Mouse (Mus musculus) stomach, embryonic 15.5 days (tissue): ENCODE results near the gene Cdkl4. TPM values are rescaled to one million over a fixed set of nuclear protein-coding genes. Genes with fewer than 3 reads are reported as not detected.

ENCODE experiments used
- ATAC-seq: fragments of 200-750 bp; cut with Nextera tagmentation; 2 replicates; pipeline ENCODE4 v1.8.0; 2017; ENCODE audit warnings: low read depth, moderate number of reproducible peaks, moderate TSS enrichment; ENCODE audit not compliant: insufficient read depth, low FRiP score
- H3K27ac ChIP-seq: fragments of 300-500 bp; sonication (generic); 2 replicates; pipeline ENCODE4 v1.5.1; 2015; ENCODE audit warnings: mild to moderate bottlenecking, inconsistent platforms
- H3K27me3 ChIP-seq: fragments of 300-500 bp; sonication (generic); replicated peaks from 2 replicates; pipeline ENCODE4 v1.6.1; 2015; ENCODE audit warnings: inconsistent platforms
- H3K36me3 ChIP-seq: fragments of 300-500 bp; sonication (generic); 2 replicates; pipeline ENCODE4 v1.6.1; 2015; ENCODE audit warnings: inconsistent platforms
- H3K4me1 ChIP-seq: fragments of 300-500 bp; sonication (generic); 2 replicates; pipeline ENCODE4 v1.6.1; 2015; ENCODE audit warnings: inconsistent platforms
- H3K4me2 ChIP-seq: fragments of 300-500 bp; sonication (generic); 2 replicates; pipeline ENCODE4 v1.6.1; 2015; ENCODE audit warnings: mild to moderate bottlenecking, inconsistent platforms
- H3K4me3 ChIP-seq: fragments of 300-500 bp; sonication (generic); replicated peaks from 2 replicates; pipeline ENCODE4 v1.5.1; 2015; ENCODE audit warnings: inconsistent platforms
- H3K9ac ChIP-seq: fragments of 300-500 bp; sonication (generic); 2 replicates; pipeline ENCODE4 v1.6.1; 2015; ENCODE audit warnings: inconsistent platforms
- H3K9me3 ChIP-seq: fragments of 300-500 bp; sonication (generic); 2 replicates; pipeline ENCODE4 v1.6.1; 2016; ENCODE audit warnings: inconsistent platforms
- WGBS: fragments of 180-500 bp; shearing (Covaris S2); methylation state at CpG from one replicate; pipeline ENCODE4 v1.1.7; 2015; 5-methylcytosine and 5-hydroxymethylcytosine counted together
- polyA plus RNA-seq: library from polyadenylated mRNA; unstranded; fragments of >200 nt; fragmentation: Nextera tagmentation; extraction: Ambion mirVana; gene quantifications from 2 replicates; pipeline ENCODE4 v1.2.1, GENCODE M21; 2015

The Cdkl4 gene
- polyA plus RNA-seq, 1 experiment from 2014 or later = 0.26 TPM

DNA sequence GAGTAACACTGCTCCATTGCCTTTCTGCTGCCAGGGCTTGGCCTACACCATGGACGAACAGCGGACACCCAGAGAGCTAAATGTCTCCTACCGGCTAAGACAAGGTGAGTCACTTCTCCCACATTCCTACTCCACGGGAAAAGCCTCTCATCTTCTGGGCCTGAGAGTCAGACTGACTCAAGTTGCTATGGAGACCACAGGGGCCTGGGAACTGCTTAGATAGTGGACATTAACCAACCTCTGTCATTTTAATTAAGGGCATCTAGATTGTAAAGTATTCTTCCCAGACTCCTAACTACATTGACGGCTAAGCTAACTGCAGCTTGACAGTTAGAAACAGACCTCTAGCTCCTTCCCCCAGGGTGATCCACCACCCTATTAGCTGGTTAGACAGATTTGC, 14.8 kb downstream of the Cdkl4 start:
- ATAC-seq = no peak
- WGBS = 73% methylated on average over 5 of the region's 5 CpGs
- Histone ChIP-seq H3K9ac (no peak overlapping the region), H3K4me2 (no peak overlapping the region), H3K4me1 (no peaks in the 10 kb centered on the region), H3K27me3 (no peaks in the 10 kb centered on the region), H3K36me3 (no peaks in the 10 kb centered on the region), H3K4me3 (no peak overlapping the region), H3K9me3 (no peaks in the 10 kb centered on the region), H3K27ac (no peak overlapping the region)

GRCm38 (mm10) chr17:80560669-80561401, 16.8 kb downstream of the Cdkl4 start:
- H3K4me3 ChIP-seq = no peak overlapping the region
- no peaks in the 10 kb centered on the region for H3K27me3 ChIP-seq
- H3K27ac ChIP-seq = no peak overlapping the region
- H3K4me1 ChIP-seq = no peaks in the 10 kb centered on the region
- no peak overlapping the region for H3K9ac ChIP-seq
- H3K36me3 ChIP-seq = no peaks in the 10 kb centered on the region
- peak overlapping the region; percentile 42 for H3K4me2 ChIP-seq
- WGBS = 18% methylated on average over 12 of the region's 12 CpGs
- H3K9me3 ChIP-seq = no peaks in the 10 kb centered on the region
- ATAC-seq = no peak; the same call in none of the 2 replicates

GRCm38 (mm10) chr17:80559745-80560144, 17.9 kb downstream of the Cdkl4 start:
- Histone ChIP-seq H3K4me2 (no peak overlapping the region), H3K36me3 (no peaks in the 10 kb centered on the region), H3K9ac (no peak overlapping the region), H3K9me3 (no peaks in the 10 kb centered on the region), H3K4me3 (no peak overlapping the region), H3K27me3 (no peaks in the 10 kb centered on the region), H3K27ac (no peak overlapping the region), H3K4me1 (no peaks in the 10 kb centered on the region)
- no peak; the same call in 1 of the 2 replicates for ATAC-seq
- 80% methylated on average over 4 of the region's 4 CpGs for WGBS

DNA sequence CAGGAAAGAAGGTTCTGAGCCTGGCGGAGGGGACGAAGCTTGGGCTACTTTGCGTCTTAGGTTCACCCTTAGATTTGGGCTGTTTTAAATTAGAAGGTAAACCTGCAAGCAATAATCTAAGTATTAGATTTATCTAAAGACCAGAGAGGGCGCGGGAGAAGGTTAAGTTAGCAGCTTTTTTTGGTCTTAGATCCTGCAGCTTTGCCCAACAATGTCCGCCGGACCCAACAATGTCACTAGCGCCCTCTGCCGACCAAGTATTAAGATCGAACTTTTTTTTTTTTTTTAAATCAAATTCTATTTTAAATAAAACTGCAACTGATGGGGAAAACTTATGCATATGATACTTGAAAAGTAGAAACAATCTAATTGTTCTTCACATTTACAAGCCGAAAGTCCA, 18.6 kb downstream of the Cdkl4 start:
- Histone ChIP-seq H3K4me1 (no peaks in the 10 kb centered on the region), H3K9ac (no peak overlapping the region), H3K4me2 (no peak overlapping the region), H3K9me3 (no peaks in the 10 kb centered on the region), H3K27ac (no peak overlapping the region), H3K36me3 (no peaks in the 10 kb centered on the region), H3K4me3 (no peak overlapping the region), H3K27me3 (no peaks in the 10 kb centered on the region)
- 38% methylated on average over 11 of the region's 11 CpGs for WGBS
- ATAC-seq = no peak

DNA sequence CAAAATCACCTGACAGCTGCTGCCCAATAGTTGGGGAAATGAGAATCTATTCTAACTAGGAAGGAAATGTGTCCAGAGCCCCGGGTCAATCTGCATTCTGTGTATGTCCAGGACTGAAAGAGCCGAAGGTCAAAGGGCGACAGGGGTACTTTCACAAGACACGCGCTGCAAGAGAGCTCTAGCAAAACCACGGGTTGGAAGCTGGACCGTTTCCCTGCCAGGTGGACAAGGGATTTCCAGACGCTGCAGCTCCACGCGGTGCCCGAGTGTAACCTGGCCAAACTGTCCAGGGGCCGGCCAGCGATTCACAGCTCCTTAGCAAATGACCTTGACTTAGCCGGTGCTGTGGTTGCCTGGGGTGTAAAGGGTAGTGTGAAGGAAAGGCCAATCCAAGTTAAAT, 19.0 kb downstream of the Cdkl4 start:
- H3K9me3 ChIP-seq = no peaks in the 10 kb centered on the region
- no peak overlapping the region for H3K4me2 ChIP-seq
- no peaks in the 10 kb centered on the region for H3K27me3 ChIP-seq
- no peaks in the 10 kb centered on the region for H3K36me3 ChIP-seq
- H3K27ac ChIP-seq = no peak overlapping the region
- no peak overlapping the region for H3K9ac ChIP-seq
- ATAC-seq = no peak
- H3K4me3 ChIP-seq = no peak overlapping the region
- H3K4me1 ChIP-seq = no peaks in the 10 kb centered on the region
- 65% methylated on average over 14 of the region's 14 CpGs for WGBS

DNA sequence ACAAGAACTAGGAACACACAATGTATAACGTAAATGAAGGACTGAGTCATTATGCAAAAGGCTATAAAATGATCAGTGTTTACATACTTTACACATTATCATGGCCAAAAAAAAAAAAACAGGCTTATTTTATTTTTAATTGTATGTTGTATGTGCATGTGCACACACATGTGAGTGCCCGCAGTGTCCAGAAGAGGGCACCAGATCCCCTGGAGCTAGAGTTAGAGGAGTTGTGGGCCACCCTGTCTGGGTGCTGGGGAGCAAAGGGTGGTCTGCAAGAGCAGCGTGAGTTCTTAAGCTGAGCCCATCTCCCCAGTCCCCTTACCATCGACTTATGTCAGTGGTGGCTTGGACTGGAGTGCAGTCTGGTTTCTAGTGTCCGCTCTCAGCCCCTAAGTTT, 20.2 kb downstream of the Cdkl4 start:
- Histone ChIP-seq H3K27ac (no peak overlapping the region), H3K27me3 (no peaks in the 10 kb centered on the region), H3K4me2 (no peak overlapping the region), H3K36me3 (no peaks in the 10 kb centered on the region), H3K4me3 (no peak overlapping the region), H3K4me1 (no peaks in the 10 kb centered on the region), H3K9ac (no peak overlapping the region), H3K9me3 (no peaks in the 10 kb centered on the region)
- ATAC-seq = no peak
- WGBS = 95% methylated on average over 5 of the region's 5 CpGs

DNA sequence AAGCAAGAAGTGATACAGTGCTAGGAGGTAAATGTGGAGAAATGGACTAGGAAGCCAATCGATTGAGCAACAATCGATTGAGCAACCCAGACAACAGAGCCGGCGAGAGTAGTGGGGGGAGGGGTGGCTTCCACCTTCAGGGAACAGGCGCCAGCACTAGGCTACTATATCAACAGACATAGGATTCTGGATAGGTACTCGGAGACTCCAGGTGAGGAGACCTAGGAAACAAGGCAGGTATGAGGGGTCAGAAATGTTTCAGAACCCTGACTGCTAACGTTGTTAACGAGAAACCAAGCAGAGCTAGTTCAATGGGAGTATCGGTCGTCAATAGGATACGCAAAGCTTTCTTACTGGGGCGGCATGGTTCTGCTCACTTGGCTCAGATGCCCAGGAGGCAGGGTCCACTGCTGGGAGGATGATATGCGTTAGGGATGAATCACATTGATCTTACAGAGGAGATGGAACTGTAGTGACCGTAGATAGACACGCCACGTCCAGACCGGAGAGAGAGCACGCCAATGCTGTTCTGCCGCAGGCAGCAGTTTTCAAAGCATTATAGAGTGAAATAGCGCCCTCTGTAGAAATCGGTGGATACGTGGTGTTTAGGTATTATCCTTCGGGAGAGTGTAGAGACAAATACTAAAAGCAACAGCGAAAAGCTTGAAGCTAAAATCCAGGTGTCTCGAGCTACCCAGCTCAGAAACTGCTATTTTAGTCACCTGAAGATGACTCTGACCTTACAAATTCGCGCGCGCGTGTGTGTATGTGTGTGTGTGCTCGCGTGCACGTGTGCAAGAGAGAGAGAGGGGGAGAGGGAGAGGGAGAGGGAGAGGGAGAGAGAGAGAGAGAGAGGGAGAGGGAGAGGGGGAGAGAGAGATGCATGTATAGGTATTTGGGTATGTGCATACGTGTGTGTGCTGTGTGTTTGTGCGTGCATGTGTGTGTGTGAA, 24.0 kb downstream of the Cdkl4 start:
- peak; percentile 86 for ATAC-seq
- Histone ChIP-seq H3K4me3 (peak overlapping the region; percentile 64), H3K27me3 (no peaks in the 10 kb centered on the region), H3K27ac (peak overlapping the region; percentile 61; the same call in 1 of the 2 replicates), H3K36me3 (no peaks in the 10 kb centered on the region), H3K4me1 (no peaks in the 10 kb centered on the region), H3K4me2 (peak overlapping the region; percentile 73), H3K9me3 (no peaks in the 10 kb centered on the region), H3K9ac (peak overlapping the region; percentile 48)
- 4% methylated on average over 35 of the region's 35 CpGs for WGBS

DNA sequence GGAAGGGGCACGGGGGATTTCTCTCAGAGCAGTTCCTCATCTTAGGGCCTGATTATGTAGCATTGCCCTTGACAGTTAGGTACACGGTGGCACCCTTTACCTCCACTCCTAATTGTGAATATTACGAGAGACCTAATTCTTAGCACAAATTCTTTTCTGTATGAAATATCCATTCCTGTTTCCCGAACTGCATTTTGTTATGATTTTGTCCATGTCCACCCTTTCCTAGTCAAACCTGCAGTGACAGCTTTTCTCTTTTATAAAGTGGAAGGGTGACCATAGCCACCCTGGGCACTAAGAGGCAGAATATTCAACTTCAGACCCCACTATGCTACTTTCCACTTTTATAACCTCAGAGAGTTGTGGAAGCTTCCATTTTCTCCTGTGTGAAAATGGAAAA, 25.0 kb downstream of the Cdkl4 start:
- no peaks in the 10 kb centered on the region for H3K9me3 ChIP-seq
- no peaks in the 10 kb centered on the region for H3K36me3 ChIP-seq
- H3K4me3 ChIP-seq = no peak overlapping the region; the same call in 1 of the 2 replicates
- 62% methylated on average over 4 of the region's 4 CpGs for WGBS
- no peak overlapping the region for H3K27ac ChIP-seq
- no peak overlapping the region for H3K4me2 ChIP-seq
- H3K4me1 ChIP-seq = no peaks in the 10 kb centered on the region
- no peak for ATAC-seq
- H3K9ac ChIP-seq = no peak overlapping the region
- H3K27me3 ChIP-seq = no peaks in the 10 kb centered on the region

GRCm38 (mm10) chr17:80550981-80551380, 26.6 kb downstream of the Cdkl4 start:
- 77% methylated on average over 15 of the region's 15 CpGs for WGBS
- Histone ChIP-seq H3K4me2 (no peak overlapping the region), H3K4me3 (no peak overlapping the region), H3K4me1 (no peaks in the 10 kb centered on the region), H3K27ac (no peak overlapping the region), H3K9me3 (no peaks in the 10 kb centered on the region), H3K9ac (no peak overlapping the region), H3K36me3 (no peaks in the 10 kb centered on the region), H3K27me3 (no peaks in the 10 kb centered on the region)
- ATAC-seq = no peak

GRCm38 (mm10) chr17:80546846-80547245, 30.8 kb downstream of the Cdkl4 start:
- Histone ChIP-seq H3K36me3 (no peaks in the 10 kb centered on the region), H3K27ac (no peak overlapping the region), H3K9me3 (no peaks in the 10 kb centered on the region), H3K27me3 (no peaks in the 10 kb centered on the region), H3K4me1 (no peaks in the 10 kb centered on the region), H3K4me3 (no peak overlapping the region), H3K4me2 (no peak overlapping the region), H3K9ac (no peak overlapping the region)
- 85% methylated on average over 2 of the region's 2 CpGs for WGBS
- no peak for ATAC-seq

GRCm38 (mm10) chr17:80546227-80546626, 31.4 kb downstream of the Cdkl4 start:
- Histone ChIP-seq H3K4me1 (no peaks in the 10 kb centered on the region), H3K9ac (no peak overlapping the region), H3K4me3 (no peak overlapping the region), H3K4me2 (no peak overlapping the region), H3K27me3 (no peaks in the 10 kb centered on the region), H3K9me3 (no peaks in the 10 kb centered on the region), H3K36me3 (no peaks in the 10 kb centered on the region), H3K27ac (no peak overlapping the region)
- WGBS = 91% methylated on average over 8 of the region's 8 CpGs
- ATAC-seq = no peak

DNA sequence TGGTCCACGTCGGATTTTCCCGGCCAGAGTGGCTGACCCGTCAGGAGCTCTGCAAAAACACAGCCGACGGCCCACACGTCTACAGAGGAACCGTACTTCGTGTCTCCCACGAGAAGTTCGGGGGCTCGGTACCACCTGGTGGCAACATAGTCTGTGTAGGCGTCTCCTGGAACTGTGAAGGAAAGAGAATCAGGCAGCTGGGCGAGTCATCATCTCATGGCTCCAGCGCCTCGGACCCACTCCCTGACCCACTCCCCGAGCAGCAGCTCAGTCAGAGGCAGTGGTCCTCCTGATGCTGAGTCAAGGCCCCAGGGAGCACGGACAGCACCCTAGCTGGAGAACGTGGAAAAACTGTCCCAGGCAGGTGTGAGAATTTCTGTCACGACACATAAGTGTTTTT, 34.0 kb downstream of the Cdkl4 start:
- Histone ChIP-seq H3K4me1 (no peaks in the 10 kb centered on the region), H3K9me3 (no peaks in the 10 kb centered on the region), H3K9ac (no peak overlapping the region), H3K27ac (no peak overlapping the region), H3K27me3 (no peaks in the 10 kb centered on the region), H3K4me3 (no peak overlapping the region), H3K36me3 (no peaks in the 10 kb centered on the region), H3K4me2 (no peak overlapping the region)
- 85% methylated on average over 20 of the region's 20 CpGs for WGBS
- ATAC-seq = no peak
